Mouse (Mus musculus) T-helper 2 cell (primary cell): ENCODE measurements at regions not wholly inside any gene's neighbourhood (a gene's known extent, or its start where the extent isn't known, plus 50 kb on each side); places are given as distances from the start of the nearest gene placed in this dataset.

Experiments
- in situ Hi-C: fragments of 300-600 bp; cut with MboI, MseI; formaldehyde crosslinking; loops from one replicate; pipeline ENCODE4 v1.15.1; 2025; ENCODE audit warnings: high pct_unique_total_duplicates

- in situ Hi-C loops: no loop called here
These were observed 414.8 kb upstream of the Frg1 start for GRCm38 (mm10) chr8:41831713-41832112.

- in situ Hi-C loops: no loop called here
These were observed 413.5 kb upstream of the Frg1 start for GRCm38 (mm10) chr8:41830407-41830806.

GRCm38 (mm10) chr8:41824928-41825327, 408.1 kb upstream of the Frg1 start:
- in situ Hi-C loops: no loop called here

GRCm38 (mm10) chr8:41823041-41823440, 406.2 kb upstream of the Frg1 start:
- in situ Hi-C loops: no loop called here

GRCm38 (mm10) chr8:41821676-41822075, 404.8 kb upstream of the Frg1 start:
- in situ Hi-C loops: no loop called here

GRCm38 (mm10) chr8:41820605-41821395, 403.9 kb upstream of the Frg1 start:
- in situ Hi-C loops: no loop called here

- in situ Hi-C loops: loop anchor here (10.0 kb wide), 1 partner anchor 1886 kb away; no protein-coding TSS in a partner anchor
These were observed 401.7 kb upstream of the Frg1 start for GRCm38 (mm10) chr8:41818577-41818976.

GRCm38 (mm10) chr8:41818079-41818478, 401.2 kb upstream of the Frg1 start:
- in situ Hi-C loops: loop anchor here (10.0 kb wide), 1 partner anchor 1887 kb away; no protein-coding TSS in a partner anchor

GRCm38 (mm10) chr8:41815272-41815671, 398.4 kb upstream of the Frg1 start:
- in situ Hi-C loops: loop anchor here (10.0 kb wide), 1 partner anchor 1890 kb away; no protein-coding TSS in a partner anchor

GRCm38 (mm10) chr8:41795625-41796024, 378.8 kb upstream of the Frg1 start:
- in situ Hi-C loops: no loop called here

GRCm38 (mm10) chr8:41786952-41787861, 370.3 kb upstream of the Frg1 start:
- in situ Hi-C loops: no loop called here

GRCm38 (mm10) chr8:41785977-41786376, 369.1 kb upstream of the Frg1 start:
- in situ Hi-C loops: no loop called here

- in situ Hi-C loops: no loop called here
These were observed 366.0 kb upstream of the Frg1 start for GRCm38 (mm10) chr8:41782837-41783236.

GRCm38 (mm10) chr8:41779459-41779858, 362.6 kb upstream of the Frg1 start:
- in situ Hi-C loops: no loop called here

GRCm38 (mm10) chr8:41771729-41772128, 354.9 kb upstream of the Frg1 start:
- in situ Hi-C loops: no loop called here

GRCm38 (mm10) chr8:41753481-41753880, 336.6 kb upstream of the Frg1 start:
- in situ Hi-C loops: no loop called here

GRCm38 (mm10) chr8:41752641-41753040, 335.8 kb upstream of the Frg1 start:
- in situ Hi-C loops: no loop called here

GRCm38 (mm10) chr8:41747024-41747423, 330.1 kb upstream of the Frg1 start:
- in situ Hi-C loops: no loop called here

- in situ Hi-C loops: no loop called here
These were observed 326.2 kb upstream of the Frg1 start for GRCm38 (mm10) chr8:41742796-41743670.

GRCm38 (mm10) chr8:41717002-41717401, 300.1 kb upstream of the Frg1 start:
- in situ Hi-C loops: no loop called here

GRCm38 (mm10) chr8:41713634-41714330, 296.9 kb upstream of the Frg1 start:
- in situ Hi-C loops: no loop called here
